Mouse (Mus musculus) C2C12 (cell line): Measurements from ENCODE around the gene Pgc. TPM values are rescaled to one million over a fixed set of nuclear protein-coding genes. Genes with fewer than 3 reads are reported as not detected.

Source experiments
- H3K27me3 ChIP-seq: one replicate; pipeline ENCODE4 v1.6.1; 2011; ENCODE audit not compliant: control insufficient read depth, insufficient read depth, insufficient read length
- H3K36me3 ChIP-seq: one replicate; pipeline ENCODE4 v1.6.1; 2011; ENCODE audit not compliant: control insufficient read depth, insufficient read depth
- H3K4me3 ChIP-seq: one replicate; pipeline ENCODE4 v1.5.1; 2011; ENCODE audit warnings: mild to moderate bottlenecking, control low read depth; ENCODE audit not compliant: poor library complexity, insufficient read depth, severe bottlenecking
- H3K79me2 ChIP-seq: one replicate; pipeline ENCODE4 v1.6.1; 2011; ENCODE audit not compliant: control insufficient read depth, insufficient read depth
- H3K79me3 ChIP-seq: one replicate; pipeline ENCODE4 v1.6.1; 2011; ENCODE audit warnings: low read depth, control low read depth
- H3ac ChIP-seq: one replicate; pipeline ENCODE3; 2011; ENCODE audit warnings: low read depth; ENCODE audit not compliant: control insufficient read depth, insufficient read length
- CEBPB ChIP-seq: IDR thresholded peaks from one replicate; pipeline ENCODE4 v1.6.1; 2011; ENCODE audit warnings: low read depth, mild to moderate bottlenecking, control low read depth, moderate library complexity
- CTCF ChIP-seq: IDR thresholded peaks from one replicate; pipeline ENCODE4 v1.5.1; 2011; ENCODE audit not compliant: control insufficient read depth, insufficient read depth, insufficient read length
- FOSL1 ChIP-seq: IDR thresholded peaks from one replicate; pipeline ENCODE4 v1.8.0; 2011; ENCODE audit warnings: mild to moderate bottlenecking, low read length; ENCODE audit not compliant: poor library complexity, insufficient read depth, severe bottlenecking
- MAX ChIP-seq: IDR thresholded peaks from one replicate; pipeline ENCODE4 v1.6.1; 2011; ENCODE audit warnings: mild to moderate bottlenecking, control low read depth
- MYOD1 ChIP-seq: IDR thresholded peaks from one replicate; pipeline ENCODE4 v1.6.1; 2011; ENCODE audit warnings: low read depth; ENCODE audit not compliant: control insufficient read depth, insufficient read length
- MYOG ChIP-seq: IDR thresholded peaks from one replicate; pipeline ENCODE4 v1.6.1; 2011; ENCODE audit not compliant: control insufficient read depth, insufficient read length; ENCODE audit errors: extremely low read depth
- USF1 ChIP-seq: IDR thresholded peaks from one replicate; pipeline ENCODE4 v1.6.1; 2011; ENCODE audit warnings: low read depth, mild to moderate bottlenecking, control low read depth, moderate library complexity
- polyA plus RNA-seq: library from polyadenylated mRNA; unstranded; fragments of >200 nt; fragmentation: generic; extraction: Trizol; gene quantifications from one replicate; pipeline ENCODE4 v1.2.1, GENCODE M21; 2012; ENCODE audit warnings: missing spikeins

Pgc gene
- polyA plus RNA-seq, 1 experiment = not detected

- H3ac ChIP-seq = no peak overlapping the region
- H3K36me3 ChIP-seq = no peaks in the 10 kb centered on the region
- H3K4me3 ChIP-seq = no peak overlapping the region
- no peaks in the 10 kb centered on the region for H3K27me3 ChIP-seq
- no peaks in the 10 kb centered on the region for H3K79me3 ChIP-seq
- no peaks in the 10 kb centered on the region for H3K79me2 ChIP-seq
- no peak for TF ChIP-seq MYOD1
- no peak for TF ChIP-seq CTCF
- TF ChIP-seq FOSL1 = no peak
- no peak for TF ChIP-seq MYOG
- no peak for TF ChIP-seq USF1
- TF ChIP-seq CEBPB = no peak
- no peak for TF ChIP-seq MAX
These were observed 16.5 kb downstream of the Pgc start for GRCm38 (mm10) chr17:47742991-47743734.

- TF ChIP-seq MYOD1 (no peak), CEBPB (no peak), USF1 (no peak), MYOG (no peak), CTCF (no peak)
These were observed 17.4 kb downstream of the Pgc start for GRCm38 (mm10) chr17:47744086-47744485.

GRCm38 (mm10) chr17:47744746-47745368, 18.2 kb downstream of the Pgc start:
- no peaks in the 10 kb centered on the region for H3K79me3 ChIP-seq
- H3K36me3 ChIP-seq = no peaks in the 10 kb centered on the region
- no peak for TF ChIP-seq MAX
- no peak for TF ChIP-seq USF1
- no peak for TF ChIP-seq MYOD1
- no peak for TF ChIP-seq CEBPB
- TF ChIP-seq MYOG = no peak
- TF ChIP-seq CTCF = no peak
- TF ChIP-seq FOSL1 = no peak
- H3K79me2 ChIP-seq = no peaks in the 10 kb centered on the region
- H3K27me3 ChIP-seq = no peaks in the 10 kb centered on the region
- H3K4me3 ChIP-seq = no peak overlapping the region
- no peak overlapping the region for H3ac ChIP-seq

More at GRCm38 (mm10) chr17:47744086-47744485, 17.4 kb downstream of the Pgc start:
- Histone ChIP-seq H3K79me2 (no peaks in the 10 kb centered on the region), H3ac (no peak overlapping the region), H3K27me3 (no peaks in the 10 kb centered on the region), H3K4me3 (no peak overlapping the region), H3K79me3 (no peaks in the 10 kb centered on the region), H3K36me3 (no peaks in the 10 kb centered on the region)

GRCm38 (mm10) chr17:47748791-47749553, 22.3 kb downstream of the Pgc start:
- H3K79me3 ChIP-seq = no peaks in the 10 kb centered on the region
- TF ChIP-seq USF1 (no peak), CTCF (no peak), CEBPB (no peak), MYOD1 (no peak), MYOG (no peak), FOSL1 (no peak), MAX (no peak)
- no peak overlapping the region for H3ac ChIP-seq
- no peaks in the 10 kb centered on the region for H3K36me3 ChIP-seq
- no peak overlapping the region for H3K4me3 ChIP-seq
- H3K27me3 ChIP-seq = no peaks in the 10 kb centered on the region
- H3K79me2 ChIP-seq = no peaks in the 10 kb centered on the region

GRCm38 (mm10) chr17:47749626-47750025, 23.0 kb downstream of the Pgc start:
- no peaks in the 10 kb centered on the region for H3K79me2 ChIP-seq
- H3K79me3 ChIP-seq = no peaks in the 10 kb centered on the region
- no peak overlapping the region for H3ac ChIP-seq
- TF ChIP-seq MYOD1 = no peak
- no peak for TF ChIP-seq CEBPB
- no peak for TF ChIP-seq MAX
- no peak for TF ChIP-seq USF1
- TF ChIP-seq FOSL1 = no peak
- TF ChIP-seq MYOG = no peak
- TF ChIP-seq CTCF = no peak
- no peak overlapping the region for H3K4me3 ChIP-seq
- H3K27me3 ChIP-seq = no peaks in the 10 kb centered on the region
- H3K36me3 ChIP-seq = no peaks in the 10 kb centered on the region

GRCm38 (mm10) chr17:47750101-47750500, 23.5 kb downstream of the Pgc start:
- H3K36me3 ChIP-seq = no peaks in the 10 kb centered on the region
- H3K79me3 ChIP-seq = no peaks in the 10 kb centered on the region
- no peak overlapping the region for H3K4me3 ChIP-seq
- H3K27me3 ChIP-seq = no peaks in the 10 kb centered on the region
- no peaks in the 10 kb centered on the region for H3K79me2 ChIP-seq
- TF ChIP-seq MYOG (no peak), USF1 (no peak), MYOD1 (no peak), MAX (no peak), CTCF (no peak), FOSL1 (no peak), CEBPB (no peak)
- no peak overlapping the region for H3ac ChIP-seq
